Mouse (Mus musculus): ENCODE measurements around the gene Snrnp200.

- TF ChIP-seq POLR2A (IDR thresholded peaks at IDR 0.05; ENCODE audit: borderline replicate concordance, extremely low read depth, insufficient read depth, insufficient read length, poor library complexity, severe bottlenecking) (no peak; the same call in 1 of the 2 replicates), CTCF (IDR thresholded peaks at IDR 0.05; ENCODE audit: borderline replicate concordance, extremely low read depth, insufficient read depth, insufficient read length) (no peak)
Observed at GRCm38 (mm10) chr2:127207547-127208451, at the start of gene Snrnp200, which contains the start of gene 1810024B03Rik.

Data from brain, embryonic 14.5 days (tissue).